Mouse (Mus musculus) MEL-GATA-1-ER (cell line): ENCODE data around the gene Nudt4.
"Not testable (repeated sequence)": the region's sequence is repeated elsewhere in the genome, so short reads cannot be mapped to it uniquely, and the experiment has no call there.

Experiments used
- DNase-seq: peaks from one replicate; pipeline ENCODE4 v3.0.0-alpha.2; 2012; ENCODE audit warnings: low read depth; ENCODE audit errors: extremely low read depth

Nudt4 gene

GRCm38 (mm10) chr10:95568016-95568415, 4.1 kb upstream of the Nudt4 start:
- no peak for DNase-seq

GRCm38 (mm10) chr10:95567550-95567949, 3.6 kb upstream of the Nudt4 start:
- DNase-seq: no peak

GRCm38 (mm10) chr10:95566786-95567185, 2.8 kb upstream of the Nudt4 start:
- DNase-seq: no peak

GRCm38 (mm10) chr10:95565156-95565854, 1.4 kb upstream of the Nudt4 start:
- DNase-seq: no peak

- DNase-seq: peak; percentile 53
Measured at GRCm38 (mm10) chr10:95562859-95563841, 796 bp downstream of the Nudt4 start.

GRCm38 (mm10) chr10:95562395-95562794, 1.6 kb downstream of the Nudt4 start:
- DNase-seq: no peak

GRCm38 (mm10) chr10:95561616-95562015, 2.3 kb downstream of the Nudt4 start:
- DNase-seq: no peak

- DNase-seq: no peak
Measured at GRCm38 (mm10) chr10:95560394-95560983, 3.5 kb downstream of the Nudt4 start.

- no peak for DNase-seq
Measured at GRCm38 (mm10) chr10:95559426-95559825, 4.5 kb downstream of the Nudt4 start.

GRCm38 (mm10) chr10:95557337-95557828, 6.6 kb downstream of the Nudt4 start:
- peak; percentile 24 for DNase-seq

GRCm38 (mm10) chr10:95555866-95556265, 8.1 kb downstream of the Nudt4 start:
- no peak for DNase-seq

- no peak for DNase-seq
Measured at GRCm38 (mm10) chr10:95552326-95552725, 11.6 kb downstream of the Nudt4 start.

- DNase-seq: no peak
Measured at GRCm38 (mm10) chr10:95551752-95552151, 12.2 kb downstream of the Nudt4 start.

GRCm38 (mm10) chr10:95550506-95550905, 13.4 kb downstream of the Nudt4 start:
- peak; percentile 32 for DNase-seq

GRCm38 (mm10) chr10:95549080-95549479, 14.9 kb downstream of the Nudt4 start:
- DNase-seq: not testable (repeated sequence)

GRCm38 (mm10) chr10:95548154-95548826, 15.7 kb downstream of the Nudt4 start:
- DNase-seq: no peak

GRCm38 (mm10) chr10:95546178-95546577, 17.8 kb downstream of the Nudt4 start:
- DNase-seq: no peak

GRCm38 (mm10) chr10:95545051-95545450, 18.9 kb downstream of the Nudt4 start:
- DNase-seq: no peak

GRCm38 (mm10) chr10:95544651-95545050, 19.3 kb downstream of the Nudt4 start:
- DNase-seq: no peak

GRCm38 (mm10) chr10:95544004-95544403, 19.9 kb downstream of the Nudt4 start:
- no peak for DNase-seq

- DNase-seq: no peak
Measured at GRCm38 (mm10) chr10:95543377-95543776, 20.6 kb downstream of the Nudt4 start.
